Mouse (Mus musculus) embryonic facial prominence, embryonic 14.5 days (tissue): Measurements from ENCODE around the gene Kiss1r. TPM values are rescaled to one million over a fixed set of nuclear protein-coding genes. Genes with fewer than 3 reads are reported as not detected.

ENCODE experiments used
- ATAC-seq: fragments of 200-750 bp; cut with Nextera tagmentation; 2 replicates; pipeline ENCODE4 v1.8.0; 2017; ENCODE audit warnings: low read depth, moderate number of reproducible peaks, moderate TSS enrichment
- DNase-seq: peaks from one replicate; pipeline ENCODE4 v3.0.0-alpha.2; 2015; ENCODE audit warnings: low spot score
- H3K27ac ChIP-seq: fragments of 300-500 bp; sonication (generic); replicated peaks from 2 replicates; pipeline ENCODE4 v1.5.1; 2014; ENCODE audit warnings: low read depth, mild to moderate bottlenecking, low read length, moderate library complexity
- H3K27me3 ChIP-seq: fragments of 300-500 bp; sonication (generic); replicated peaks from 2 replicates; pipeline ENCODE4 v1.6.1; 2014; ENCODE audit warnings: low read length; ENCODE audit not compliant: control insufficient read depth, insufficient read depth
- H3K36me3 ChIP-seq: fragments of 300-500 bp; sonication (generic); 2 replicates; pipeline ENCODE4 v1.6.1; 2014; ENCODE audit warnings: low read length, mixed read lengths; ENCODE audit not compliant: control insufficient read depth, insufficient read depth
- H3K4me1 ChIP-seq: fragments of 300-500 bp; sonication (generic); 2 replicates; pipeline ENCODE4 v1.6.1; 2014; ENCODE audit warnings: antibody characterized with exemption, low read length; ENCODE audit not compliant: control insufficient read depth, insufficient read depth
- H3K4me2 ChIP-seq: fragments of 300-500 bp; sonication (generic); 2 replicates; pipeline ENCODE4 v1.6.1; 2014; ENCODE audit warnings: low read depth, mild to moderate bottlenecking, low read length, moderate library complexity, mixed read lengths
- H3K4me3 ChIP-seq: fragments of 300-500 bp; sonication (generic); 2 replicates; pipeline ENCODE4 v1.5.1; 2014; ENCODE audit warnings: low read depth, mild to moderate bottlenecking, low read length
- H3K9ac ChIP-seq: fragments of 300-500 bp; sonication (generic); 2 replicates; pipeline ENCODE4 v1.6.1; 2014; ENCODE audit warnings: low read depth, mild to moderate bottlenecking, low read length, moderate library complexity, mixed read lengths
- H3K9me3 ChIP-seq: fragments of 300-500 bp; sonication (generic); 2 replicates; pipeline ENCODE4 v1.6.1; 2016; ENCODE audit warnings: low read length; ENCODE audit not compliant: control insufficient read depth
- WGBS: fragments of 180-500 bp; shearing (Covaris S2); extraction: QIAGEN DNeasy Blood & Tissue Kit; methylation state at CpG from one replicate; pipeline ENCODE4 v1.1.7; 2014; 5-methylcytosine and 5-hydroxymethylcytosine counted together
- polyA plus RNA-seq: library from polyadenylated mRNA; unstranded; fragments of >200 nt; fragmentation: Nextera tagmentation; extraction: Ambion mirVana; gene quantifications from 2 replicates; pipeline ENCODE4 v1.2.1, GENCODE M21; 2014

Gene Kiss1r
- polyA plus RNA-seq, 1 experiment from 2014 or later, result 0.56 TPM

DNA sequence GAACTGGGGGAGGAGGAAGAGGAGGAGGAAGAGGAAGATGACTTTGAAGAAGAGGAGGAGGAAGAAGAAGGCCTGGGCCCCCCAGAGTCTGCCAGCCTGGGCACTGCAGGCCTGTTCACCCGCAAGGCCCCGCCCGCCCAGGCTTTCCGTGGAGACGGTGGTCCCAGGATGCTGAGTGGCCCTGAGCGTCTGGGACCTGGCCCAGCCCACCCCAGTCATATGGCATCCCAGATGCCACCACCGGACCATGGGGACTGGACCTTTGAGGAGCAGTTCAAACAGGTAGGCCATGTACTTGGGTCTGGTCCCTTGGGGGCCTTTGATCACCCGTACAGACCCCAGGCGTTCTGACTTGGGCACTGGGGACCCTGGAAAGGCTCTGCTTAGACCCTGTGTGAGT, 15.0 kb downstream of the Kiss1r start:
- H3K4me3 ChIP-seq, result no peak overlapping the region
- DNase-seq, result no peak
- no peak for ATAC-seq
- no peak overlapping the region for H3K9ac ChIP-seq
- 60% methylated on average over 4 of the region's 9 CpGs for WGBS
- no peaks in the 10 kb centered on the region for H3K9me3 ChIP-seq
- H3K27me3 ChIP-seq, result no peaks in the 10 kb centered on the region
- H3K27ac ChIP-seq, result no peak overlapping the region
- peaks cover 26% of the 10 kb centered on the region for H3K4me1 ChIP-seq
- peaks cover 42% of the 10 kb centered on the region for H3K36me3 ChIP-seq
- H3K4me2 ChIP-seq, result no peak overlapping the region

- Histone ChIP-seq H3K9me3 (no peaks in the 10 kb centered on the region), H3K27ac (0 out of 2 replicates have a peak overlapping the region, but pooled peaks have one; percentile 44), H3K4me2 (0 out of 2 replicates have a peak overlapping the region, but pooled peaks have one; percentile 19), H3K36me3 (peaks cover 49% of the 10 kb centered on the region), H3K27me3 (no peaks in the 10 kb centered on the region), H3K4me1 (peaks cover 26% of the 10 kb centered on the region), H3K4me3 (no peak overlapping the region; the same call in 1 of the 2 replicates), H3K9ac (peak overlapping the region; percentile 31; the same call in 1 of the 2 replicates)
- WGBS, result 16% methylated on average over 6 of the region's 8 CpGs
- ATAC-seq, result no peak
- peak; percentile 72 for DNase-seq
Measured at GRCm38 (mm10) chr10:79932736-79933135, 16.0 kb downstream of the Kiss1r start.

DNA sequence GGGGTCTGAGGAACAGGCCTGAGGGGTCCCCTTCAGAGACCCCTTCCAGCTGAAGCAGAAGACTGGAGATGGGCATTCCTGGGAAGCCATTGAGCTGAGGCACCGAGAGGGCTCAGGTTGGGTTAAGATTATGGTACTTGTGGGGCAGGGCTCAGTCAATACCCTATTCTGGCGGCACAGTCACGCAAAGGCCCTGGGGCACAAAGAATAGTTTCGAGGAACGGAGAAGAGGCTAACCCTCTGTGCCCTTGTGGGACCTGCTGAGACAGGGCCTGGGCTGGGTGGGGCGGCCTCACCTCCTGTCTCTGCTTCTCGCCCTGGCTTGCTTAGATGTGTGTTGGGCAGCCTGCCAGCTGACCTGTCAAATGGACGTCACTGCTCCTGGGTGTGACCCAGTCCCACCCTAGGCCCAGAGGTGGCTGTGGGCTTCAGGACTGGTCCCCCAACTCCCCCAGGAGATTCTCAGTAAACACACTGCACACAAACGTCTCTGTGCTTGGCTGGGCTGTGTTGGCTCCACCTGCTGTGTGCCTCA, 16.4 kb downstream of the Kiss1r start:
- DNase-seq, result no peak
- WGBS, result 33% methylated on average over 8 of the region's 9 CpGs
- Histone ChIP-seq H3K4me1 (peaks cover 26% of the 10 kb centered on the region), H3K9ac (no peak overlapping the region), H3K4me2 (no peak overlapping the region), H3K4me3 (no peak overlapping the region), H3K9me3 (no peaks in the 10 kb centered on the region), H3K36me3 (peaks cover 54% of the 10 kb centered on the region), H3K27me3 (no peaks in the 10 kb centered on the region), H3K27ac (no peak overlapping the region)
- no peak for ATAC-seq

GRCm38 (mm10) chr10:79933861-79934260, 17.1 kb downstream of the Kiss1r start:
- DNase-seq (no peak), ATAC-seq (no peak)
- peaks cover 25% of the 10 kb centered on the region for H3K4me1 ChIP-seq
- H3K27me3 ChIP-seq, result no peaks in the 10 kb centered on the region
- H3K36me3 ChIP-seq, result peaks cover 55% of the 10 kb centered on the region
- peak overlapping the region; percentile 58; the same call in 1 of the 2 replicates for H3K27ac ChIP-seq
- H3K4me3 ChIP-seq, result no peak overlapping the region
- H3K9ac ChIP-seq, result no peak overlapping the region
- no peak overlapping the region for H3K4me2 ChIP-seq
- H3K9me3 ChIP-seq, result no peaks in the 10 kb centered on the region
- 54% methylated on average over 6 of the region's 6 CpGs for WGBS

DNA sequence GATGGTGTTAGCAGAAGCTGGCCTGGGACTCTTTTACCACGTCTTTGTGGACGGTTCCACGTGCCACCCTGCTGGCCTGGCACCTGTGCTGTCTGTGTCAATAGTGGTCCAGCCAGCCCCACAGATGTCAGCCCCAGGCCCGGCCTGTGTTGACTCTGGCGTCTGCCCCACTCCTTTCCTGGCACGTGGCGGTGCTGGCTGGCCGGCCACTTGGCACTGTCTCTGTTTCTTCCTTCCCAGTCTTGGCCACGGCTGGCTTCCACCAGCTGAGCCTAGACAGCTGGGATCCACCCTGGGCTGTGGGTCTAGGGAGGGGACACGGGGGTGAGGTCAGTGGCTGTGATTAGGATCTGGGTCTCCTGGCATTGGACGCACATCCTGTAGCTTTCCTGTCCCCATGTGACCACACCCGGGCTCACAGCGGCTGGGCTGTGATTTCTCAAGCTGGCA, 17.5 kb downstream of the Kiss1r start:
- 0 out of 2 replicates have a peak overlapping the region, but pooled peaks have one; percentile 14 for H3K9ac ChIP-seq
- no peaks in the 10 kb centered on the region for H3K9me3 ChIP-seq
- peaks cover 59% of the 10 kb centered on the region for H3K36me3 ChIP-seq
- 64% methylated on average over 12 of the region's 13 CpGs for WGBS
- DNase-seq (peak; percentile 72), ATAC-seq (peak; percentile 65)
- H3K27ac ChIP-seq, result peak overlapping the region; percentile 58; the same call in 1 of the 2 replicates
- peaks cover 20% of the 10 kb centered on the region for H3K4me1 ChIP-seq
- no peaks in the 10 kb centered on the region for H3K27me3 ChIP-seq
- H3K4me3 ChIP-seq, result no peak overlapping the region
- H3K4me2 ChIP-seq, result no peak overlapping the region

- H3K27ac ChIP-seq, result 0 out of 2 replicates have a peak overlapping the region, but pooled peaks have one; percentile 58
- whole genome bisulfite sequencing, result 83% methylated on average over 16 of the region's 16 CpGs
- ATAC-seq (no peak), DNase-seq (no peak)
- no peaks in the 10 kb centered on the region for H3K9me3 ChIP-seq
- H3K4me1 ChIP-seq, result peaks cover 19% of the 10 kb centered on the region
- no peaks in the 10 kb centered on the region for H3K27me3 ChIP-seq
- H3K36me3 ChIP-seq, result peaks cover 59% of the 10 kb centered on the region
- no peak overlapping the region for H3K4me3 ChIP-seq
- H3K4me2 ChIP-seq, result no peak overlapping the region
- H3K9ac ChIP-seq, result no peak overlapping the region
Measured at GRCm38 (mm10) chr10:79934794-79935569, 18.2 kb downstream of the Kiss1r start.

DNA sequence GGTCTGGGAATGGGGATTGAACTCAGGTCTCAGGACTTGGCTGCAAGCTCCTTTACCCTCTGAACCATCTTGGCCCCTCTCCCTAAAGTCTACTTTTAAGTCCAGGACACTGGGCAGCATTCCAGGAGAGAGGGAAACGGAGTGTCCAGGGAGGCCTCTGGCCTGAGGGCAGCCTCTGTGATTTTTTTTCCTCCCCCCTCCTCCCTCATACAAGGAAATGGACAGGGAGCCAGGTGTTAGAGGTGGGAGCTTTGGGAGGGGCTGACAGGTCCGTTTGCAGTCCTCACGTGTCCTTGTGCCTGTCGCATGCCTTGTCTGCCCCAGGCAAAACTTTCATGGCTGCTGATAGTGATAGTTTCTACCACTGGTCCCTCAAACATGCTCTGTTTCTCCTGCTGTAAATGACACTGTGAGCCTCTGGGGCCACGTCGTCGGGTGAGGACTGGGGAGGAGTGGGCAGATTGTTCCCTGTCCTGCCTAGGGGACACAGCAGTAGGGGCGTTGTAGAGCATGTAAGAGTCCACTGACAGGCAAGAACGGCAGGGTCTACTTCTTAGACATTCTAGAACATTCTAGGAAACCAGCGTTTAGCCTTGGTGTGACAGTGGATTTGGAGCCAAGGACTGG, 19.6 kb downstream of the Kiss1r start:
- H3K9me3 ChIP-seq, result no peaks in the 10 kb centered on the region
- H3K9ac ChIP-seq, result peak overlapping the region; percentile 16; the same call in 1 of the 2 replicates
- no peak overlapping the region for H3K4me2 ChIP-seq
- H3K27me3 ChIP-seq, result no peaks in the 10 kb centered on the region
- ATAC-seq (no peak), DNase-seq (no peak)
- peaks cover 19% of the 10 kb centered on the region for H3K4me1 ChIP-seq
- WGBS, result 61% methylated on average over 10 of the region's 10 CpGs
- H3K4me3 ChIP-seq, result no peak overlapping the region
- peaks cover 54% of the 10 kb centered on the region for H3K36me3 ChIP-seq
- H3K27ac ChIP-seq, result peak overlapping the region; percentile 29

- peak overlapping the region; percentile 16; the same call in 1 of the 2 replicates for H3K9ac ChIP-seq
- peak; percentile 2; the same call in 1 of the 2 replicates for ATAC-seq
- WGBS, result 59% methylated on average over 18 of the region's 27 CpGs
- no peak for DNase-seq
- peaks cover 51% of the 10 kb centered on the region for H3K36me3 ChIP-seq
- H3K27ac ChIP-seq, result peak overlapping the region; percentile 29
- H3K4me1 ChIP-seq, result peaks cover 19% of the 10 kb centered on the region
- no peaks in the 10 kb centered on the region for H3K27me3 ChIP-seq
- no peak overlapping the region for H3K4me3 ChIP-seq
- no peaks in the 10 kb centered on the region for H3K9me3 ChIP-seq
- no peak overlapping the region for H3K4me2 ChIP-seq
Measured at GRCm38 (mm10) chr10:79936911-79937441, 20.2 kb downstream of the Kiss1r start.
